ENCODE assay signal across 8 mouse cellular contexts in genomic region chr8:105990856-105991387, GRCm38 (mm10). TPM values are rescaled to one million over a fixed set of nuclear protein-coding genes. Genes with fewer than 3 reads are reported as not detected.
DNase-seq lines count a peak whose midpoint lies in the region; ATAC-seq and TF ChIP-seq lines count a peak whose summit lies in the region.

TSS of gene Dus2 (plus strand) at chr8:105991337.

- 0 out of 2 replicates have a peak within 1 kb of the TSS, but pooled peaks have one; percentile 1 for H3K4me2 ChIP-seq in embryonic facial prominence, embryonic 11.5 days (ENCODE audit: low read depth, low read length)
- H3K4me2 ChIP-seq in limb, embryonic 14.5 days (replicated peaks; ENCODE audit: low read depth, low read length, severe bottlenecking): peak within 1 kb of the TSS; percentile 24; the same call in 1 of the 2 replicates
- no peak within 1 kb of the TSS for H3K4me2 ChIP-seq in midbrain, embryonic 16.5 days (ENCODE audit: low read length)

- no peaks in the 10 kb centered on the region for H3K9me3 ChIP-seq in embryonic facial prominence, embryonic 11.5 days (replicated peaks; ENCODE audit: control insufficient read depth, low read length)
- no peaks in the 10 kb centered on the region for H3K9me3 ChIP-seq in limb, embryonic 14.5 days (ENCODE audit: control insufficient read depth, low read length)
- H3K9me3 ChIP-seq in midbrain, embryonic 16.5 days (replicated peaks; ENCODE audit: control insufficient read depth, low read length, poor library complexity, severe bottlenecking): no peaks in the 10 kb centered on the region

- WGBS in embryonic facial prominence, embryonic 11.5 days: 9% methylated on average over 15 of the region's 15 CpGs
- 10% methylated on average over 15 of the region's 15 CpGs for WGBS in heart, adult 2 months
- WGBS in kidney, adult 2 months: 8% methylated on average over 15 of the region's 15 CpGs
- WGBS in limb, embryonic 14.5 days: 8% methylated on average over 15 of the region's 15 CpGs
- WGBS in midbrain, embryonic 16.5 days: 12% methylated on average over 15 of the region's 15 CpGs

- ATAC-seq in embryonic facial prominence, embryonic 11.5 days (replicated peaks; ENCODE audit: insufficient number of reproducible peaks, low FRiP score, low TSS enrichment, low read depth): peak; percentile 62
- ATAC-seq in limb, embryonic 14.5 days (ENCODE audit: low FRiP score, low read depth): peak; percentile 73
- ATAC-seq in midbrain, embryonic 16.5 days: no peak

- no peaks in the 10 kb centered on the region for H3K27me3 ChIP-seq in embryonic facial prominence, embryonic 11.5 days (ENCODE audit: control insufficient read depth, insufficient read depth, low read length)
- no peaks in the 10 kb centered on the region for H3K27me3 ChIP-seq in heart, adult 2 months (ENCODE audit: control insufficient read depth, insufficient read depth, low read length)
- H3K27me3 ChIP-seq in kidney, adult 2 months (replicated peaks; ENCODE audit: control insufficient read depth, insufficient read depth, low read length): no peaks in the 10 kb centered on the region
- no peaks in the 10 kb centered on the region for H3K27me3 ChIP-seq in limb, embryonic 14.5 days (ENCODE audit: control insufficient read depth, insufficient read depth, low read length)
- no peaks in the 10 kb centered on the region for H3K27me3 ChIP-seq in midbrain, embryonic 16.5 days (ENCODE audit: control insufficient read depth, insufficient read depth, low read depth, low read length)

- H3K36me3 ChIP-seq in embryonic facial prominence, embryonic 11.5 days (replicated peaks; ENCODE audit: control insufficient read depth, insufficient read depth, low read depth, low read length): no peaks in the 10 kb centered on the region
- no peaks in the 10 kb centered on the region for H3K36me3 ChIP-seq in heart, adult 2 months (ENCODE audit: control insufficient read depth, insufficient read depth, low read length)
- H3K36me3 ChIP-seq in kidney, adult 2 months (ENCODE audit: control insufficient read depth, insufficient read depth, low read length): no peaks in the 10 kb centered on the region
- H3K36me3 ChIP-seq in limb, embryonic 14.5 days (ENCODE audit: control insufficient read depth, insufficient read depth, low read length): no peaks in the 10 kb centered on the region
- H3K36me3 ChIP-seq in midbrain, embryonic 16.5 days (ENCODE audit: control insufficient read depth, insufficient read depth, low read length): no peaks in the 10 kb centered on the region

- H3K4me3 ChIP-seq in embryonic facial prominence, embryonic 11.5 days (ENCODE audit: low read depth, low read length): no peak within 1 kb of the TSS
- H3K4me3 ChIP-seq in heart, adult 2 months: no peak within 1 kb of the TSS
- H3K4me3 ChIP-seq in kidney, adult 2 months (ENCODE audit: insufficient read depth, low read depth, low read length): no peak within 1 kb of the TSS
- H3K4me3 ChIP-seq in limb, embryonic 14.5 days (replicated peaks; ENCODE audit: low read length): no peak within 1 kb of the TSS
- no peak within 1 kb of the TSS for H3K4me3 ChIP-seq in midbrain, embryonic 16.5 days (ENCODE audit: low read depth, low read length)

- TF ChIP-seq POLR2A in heart, adult 2 months (IDR thresholded peaks at IDR 0.05; ENCODE audit: insufficient read depth, low read depth, low read length): no peak
- TF ChIP-seq POLR2A in kidney, adult 2 months (IDR thresholded peaks at IDR 0.05; ENCODE audit: low read depth, low read length): no peak
- no peak for TF ChIP-seq POLR2A in limb, embryonic 14.5 days (IDR thresholded peaks at IDR 0.05; ENCODE audit: borderline replicate concordance, extremely low read depth, insufficient read depth, insufficient read length)

- no peak within 1 kb of the TSS for H3K9ac ChIP-seq in embryonic facial prominence, embryonic 11.5 days (replicated peaks; ENCODE audit: low read length)
- no peak within 1 kb of the TSS for H3K9ac ChIP-seq in heart, adult 2 months (ENCODE audit: low read depth, low read length)
- H3K9ac ChIP-seq in limb, embryonic 14.5 days (ENCODE audit: low read depth, low read length, severe bottlenecking): peak within 1 kb of the TSS; percentile 7; the same call in 1 of the 2 replicates
- H3K9ac ChIP-seq in midbrain, embryonic 16.5 days (ENCODE audit: low read depth, low read length): no peak within 1 kb of the TSS

- peak; percentile 88 for TF ChIP-seq EP300 in heart, adult 2 months (IDR thresholded peaks at IDR 0.05; ENCODE audit: insufficient read depth, low read depth, low read length)

- no peaks in the 10 kb centered on the region for H3K4me1 ChIP-seq in embryonic facial prominence, embryonic 11.5 days (ENCODE audit: control insufficient read depth, insufficient read depth, low read length)
- peaks cover 1% of the 10 kb centered on the region; the same call in 1 of the 2 replicates for H3K4me1 ChIP-seq in heart, adult 2 months (ENCODE audit: control insufficient read depth, insufficient read depth, low read length)
- no peaks in the 10 kb centered on the region for H3K4me1 ChIP-seq in kidney, adult 2 months (ENCODE audit: control insufficient read depth, insufficient read depth, low read length)
- H3K4me1 ChIP-seq in limb, embryonic 14.5 days (ENCODE audit: control insufficient read depth, insufficient read depth, low read length): no peaks in the 10 kb centered on the region; the same call in 1 of the 2 replicates
- no peaks in the 10 kb centered on the region for H3K4me1 ChIP-seq in midbrain, embryonic 16.5 days (ENCODE audit: control insufficient read depth, insufficient read depth, low read length)

- peak; percentile 96 for DNase-seq in 3T3-L1 (ENCODE audit: low read depth, low spot score)
- DNase-seq in adrenal gland, postnatal 25 days: peak; percentile 86
- peak; percentile 90 for DNase-seq in embryonic facial prominence, embryonic 11.5 days (ENCODE audit: low spot score)
- DNase-seq in heart, adult 2 months: peak; percentile 80 to 83
- peak; percentile 83 for DNase-seq in kidney, adult 2 months
- peak; percentile 81 for DNase-seq in limb, embryonic 14.5 days (ENCODE audit: low spot score)
- DNase-seq in spleen, postnatal 14 days (ENCODE audit: low spot score in 2 of 2): peak; percentile 63 to 85

- intact Hi-C loops in heart, adult 2 months (cut with DNase I): loop anchor here (1.0 to 5.0 kb wide), 3 partner anchors 31 to 126 kb away; no protein-coding TSS in a partner anchor

- peak; percentile 98 for TF ChIP-seq CTCF in heart, adult 2 months (IDR thresholded peaks at IDR 0.05)
- peak; percentile 98 for TF ChIP-seq CTCF in kidney, adult 2 months (conservative IDR thresholded peaks at IDR 0.05; ENCODE audit: insufficient read depth, insufficient read length, low read depth, low read length)

- no peak within 1 kb of the TSS for H3K27ac ChIP-seq in embryonic facial prominence, embryonic 11.5 days (replicated peaks; ENCODE audit: low read depth, low read length)
- no peak within 1 kb of the TSS for H3K27ac ChIP-seq in heart, adult 2 months
- H3K27ac ChIP-seq in kidney, adult 2 months (ENCODE audit: insufficient read depth, low read depth, low read length): no peak within 1 kb of the TSS
- no peak within 1 kb of the TSS for H3K27ac ChIP-seq in limb, embryonic 14.5 days (replicated peaks; ENCODE audit: low read depth, low read length)
- no peak within 1 kb of the TSS for H3K27ac ChIP-seq in midbrain, embryonic 16.5 days (ENCODE audit: low read length)

- H3K79me2 ChIP-seq in heart, adult 2 months (replicated peaks; ENCODE audit: control insufficient read depth, insufficient read depth, low read length): no peaks in the 10 kb centered on the region

RNA-seq across cellular contexts. Expression of gene Dus2, which starts in this region (rescaled TPM):
- 12.5 and 16.8 TPM in 2 replicates for total RNA-seq in adrenal gland, postnatal 25 days (2021)
- 17.0 and 17.7 TPM in 2 replicates for polyA plus RNA-seq in embryonic facial prominence, embryonic 11.5 days (2014; fragmentation: Nextera tagmentation; extraction: Ambion mirVana)
- total RNA-seq in heart, adult 2 months (2021): 1 to 10 TPM; 9.1 to 9.4 TPM
- polyA plus RNA-seq in heart, adult 2 months (2012; rRNA removed): 7.8 and 11.9 TPM in 2 replicates
- polyA plus RNA-seq in kidney, adult 2 months (2012; rRNA removed): 10.2 and 11.6 TPM in 2 replicates
- polyA plus RNA-seq in limb, embryonic 14.5 days (2012; rRNA removed): 24.4 and 25.6 TPM in 2 replicates
- 22.4 and 25.0 TPM in 2 replicates for polyA plus RNA-seq in limb, embryonic 14.5 days (2014; fragmentation: Nextera tagmentation; extraction: Ambion mirVana)
- 29.4 and 29.8 TPM in 2 replicates for polyA plus RNA-seq in midbrain, embryonic 16.5 days (2015; fragmentation: Nextera tagmentation; extraction: Ambion mirVana)
